Mouse (Mus musculus) retina, adult 2 months (tissue): ENCODE data around the gene Ywhah.
"Not testable (repeated sequence)": the region's sequence is repeated elsewhere in the genome, so short reads cannot be mapped to it uniquely, and the experiment has no call there.

Experiments used
- DNase-seq: peaks from one replicate; pipeline ENCODE4 v3.0.0-alpha.2; 2012; ENCODE audit warnings: low read depth, low spot score

The Ywhah gene

DNA sequence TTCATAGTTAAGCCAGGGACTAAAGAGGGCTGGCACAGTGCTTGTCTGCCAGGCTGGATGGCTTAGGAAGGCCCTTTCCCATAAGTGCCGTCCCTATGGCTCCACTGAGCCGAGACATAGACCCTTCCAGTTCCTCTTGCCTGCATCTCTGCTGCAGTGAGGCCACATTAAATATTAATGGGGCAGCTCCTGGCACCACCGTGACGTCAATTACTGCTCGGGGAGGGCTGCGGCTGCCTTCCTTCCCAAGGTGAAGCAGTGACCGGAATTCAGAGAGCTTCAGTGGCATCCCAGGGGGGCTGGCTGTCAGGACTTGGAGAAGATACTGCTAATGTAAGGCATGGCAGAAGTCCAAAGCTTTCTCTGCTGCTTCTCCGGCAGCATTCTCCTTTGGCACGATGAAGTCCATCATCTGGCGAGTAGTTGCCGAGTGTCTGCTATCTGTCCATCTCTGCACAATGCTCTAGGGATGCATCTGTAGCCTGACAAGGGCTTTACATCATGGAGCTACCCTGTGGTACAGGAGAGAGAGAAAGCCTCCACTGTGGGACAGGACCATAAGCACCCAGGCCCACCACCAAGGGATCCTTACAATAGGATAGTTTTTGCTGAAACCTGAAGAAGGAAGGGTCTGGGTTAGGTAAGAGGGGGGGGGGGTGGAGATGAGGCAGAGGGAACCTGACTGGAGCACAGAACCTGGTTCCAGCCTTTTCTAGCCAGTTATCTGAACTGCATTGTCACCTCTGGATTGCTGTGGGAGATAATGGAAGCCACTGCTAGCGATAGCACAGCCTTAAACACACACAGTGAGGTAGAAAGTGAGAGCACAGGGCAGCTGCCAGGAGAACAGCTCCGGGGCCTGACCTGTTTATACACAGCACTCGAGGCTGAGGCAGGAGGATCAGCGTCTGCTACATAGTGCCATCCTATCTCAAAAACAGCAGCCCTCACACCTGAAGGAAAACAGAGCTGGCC lies 7.2 kb upstream of the Ywhah start:
- DNase-seq = no peak

DNA sequence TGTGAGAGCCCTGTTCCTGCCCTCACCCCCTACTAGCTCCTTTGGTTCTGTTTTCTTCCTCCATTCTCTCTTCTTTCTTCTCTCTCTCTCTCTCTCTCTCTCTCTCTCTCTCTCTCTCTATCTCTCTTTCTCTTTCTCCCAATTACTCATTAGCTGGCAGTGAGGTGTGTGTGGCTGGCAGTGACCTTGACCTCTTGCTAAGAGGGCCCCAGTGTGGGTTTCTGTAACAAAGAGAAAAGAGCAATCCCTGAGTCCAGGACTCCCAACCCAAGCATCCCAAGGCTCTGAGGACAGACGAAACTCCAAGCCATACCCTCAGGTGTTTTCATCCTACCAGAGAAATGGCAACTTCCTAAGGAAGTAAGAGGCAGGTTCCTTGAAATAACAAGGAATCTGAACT lies 4.5 kb upstream of the Ywhah start:
- no peak for DNase-seq

DNA sequence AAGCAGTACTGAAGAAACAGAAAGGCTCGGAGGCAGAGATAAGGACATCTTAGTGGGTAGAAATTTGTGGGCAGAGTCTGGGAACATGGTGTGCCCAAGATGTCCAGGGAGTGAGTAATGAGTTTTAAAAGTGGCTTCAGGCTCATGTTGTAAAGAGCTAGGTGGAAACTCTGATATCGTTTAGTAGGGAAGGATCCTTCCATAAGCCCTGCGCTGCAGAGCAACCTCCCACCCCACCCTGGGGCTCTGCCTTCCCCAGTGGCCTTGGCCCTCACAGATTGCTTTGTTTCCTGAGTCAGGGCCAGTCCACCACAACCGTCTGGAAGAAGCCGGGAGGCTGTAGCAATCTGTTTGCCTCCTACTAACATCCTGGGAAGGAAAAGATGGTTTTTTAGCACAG lies 3.0 kb upstream of the Ywhah start:
- DNase-seq = no peak

DNA sequence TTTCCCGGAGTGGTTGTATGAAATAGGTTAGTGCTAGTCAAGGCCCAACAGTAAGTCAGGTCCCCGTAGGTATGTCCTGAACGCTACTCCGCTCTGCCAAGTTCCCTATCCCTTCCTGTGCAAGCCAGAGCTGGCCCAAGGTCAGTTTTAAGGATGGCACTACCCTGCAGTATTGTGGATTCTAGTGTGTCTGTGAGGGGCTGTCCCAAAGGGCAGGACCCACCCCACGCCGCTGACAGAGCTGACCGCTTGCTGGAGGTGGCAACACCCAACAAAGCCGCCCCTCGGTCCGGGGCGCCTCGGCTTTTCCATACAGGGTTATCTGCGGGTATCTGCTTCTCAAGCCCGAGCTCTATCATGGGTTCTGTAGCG lies 441 bp upstream of the Ywhah start:
- no peak for DNase-seq

DNA sequence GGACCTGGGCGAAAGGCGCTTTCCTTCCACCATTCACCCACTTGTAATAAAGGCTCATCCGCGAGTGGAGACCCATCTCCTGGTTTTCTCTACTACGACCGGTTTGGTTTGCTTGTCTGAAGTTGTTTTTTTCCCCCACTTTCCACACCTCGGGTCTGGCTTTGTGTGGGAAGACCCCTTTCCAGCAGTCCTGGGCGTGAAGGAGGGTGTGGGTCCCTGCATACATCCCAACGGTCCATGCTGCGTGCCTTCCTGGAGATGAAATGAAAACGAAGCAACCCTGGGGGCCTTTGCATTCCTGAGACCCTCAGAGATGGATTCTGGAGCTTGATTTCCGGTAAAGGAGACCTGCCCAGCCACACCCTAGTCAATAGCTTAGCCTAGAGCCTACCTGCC lies 808 bp downstream of the Ywhah start:
- no peak for DNase-seq

DNA sequence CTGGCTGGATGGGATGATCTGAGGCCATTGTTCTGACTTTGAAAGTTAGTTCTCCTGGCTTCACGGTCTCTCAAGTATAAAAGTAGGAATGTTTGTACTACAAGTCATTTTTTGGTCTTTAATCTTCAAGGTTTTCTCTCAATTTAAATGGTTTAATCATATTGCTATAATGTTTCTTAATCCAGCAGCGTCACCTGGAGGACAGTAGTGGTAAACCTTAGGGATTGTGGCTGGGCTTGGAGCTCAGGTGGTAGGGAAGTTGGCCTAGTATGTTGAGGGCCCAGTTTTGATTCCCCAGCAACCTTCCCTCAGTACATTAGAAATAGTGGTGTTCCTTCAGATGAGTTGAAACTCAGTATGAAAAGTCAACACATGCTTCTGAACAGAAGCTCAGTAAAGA lies 3.0 kb downstream of the Ywhah start:
- no peak for DNase-seq

DNA sequence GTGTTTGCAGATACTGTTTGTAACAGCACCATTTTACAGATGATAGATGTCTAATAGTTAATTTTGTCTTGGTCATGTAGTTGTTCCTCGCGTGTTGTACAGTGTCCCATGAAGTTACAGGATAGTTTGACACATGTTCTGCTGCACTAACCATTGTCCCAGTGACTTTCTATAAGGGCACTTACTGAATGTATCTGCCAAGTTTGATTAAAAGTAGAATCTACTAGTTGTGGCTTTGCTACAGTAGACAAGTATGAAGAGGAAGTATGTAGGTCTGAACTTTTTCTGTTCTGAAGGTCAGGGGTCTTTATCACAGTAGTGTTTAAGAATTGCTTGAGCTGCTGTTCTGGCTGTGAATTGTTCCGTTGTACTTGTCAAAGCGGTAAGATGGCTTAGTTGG lies 4.7 kb downstream of the Ywhah start:
- no peak for DNase-seq

DNA sequence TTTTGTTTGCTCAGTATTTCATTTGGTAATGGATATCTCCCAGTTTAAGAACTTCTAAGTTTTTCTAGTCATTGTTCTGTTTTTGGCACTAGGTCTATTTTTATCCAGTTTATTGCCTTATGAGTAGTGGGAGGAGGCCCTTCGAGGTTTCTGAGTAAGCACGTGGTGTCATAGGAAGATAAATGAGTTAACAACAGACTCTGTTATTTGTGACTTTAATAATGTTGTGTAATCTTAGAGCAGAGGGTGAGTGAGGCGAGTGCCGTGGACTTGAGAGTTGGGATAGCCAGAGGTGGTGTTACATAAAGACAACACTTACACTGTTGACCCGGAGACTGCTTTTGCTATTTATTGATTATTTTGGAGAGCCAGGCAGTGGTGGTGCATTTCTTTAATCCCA lies 5.9 kb downstream of the Ywhah start:
- no peak for DNase-seq

DNA sequence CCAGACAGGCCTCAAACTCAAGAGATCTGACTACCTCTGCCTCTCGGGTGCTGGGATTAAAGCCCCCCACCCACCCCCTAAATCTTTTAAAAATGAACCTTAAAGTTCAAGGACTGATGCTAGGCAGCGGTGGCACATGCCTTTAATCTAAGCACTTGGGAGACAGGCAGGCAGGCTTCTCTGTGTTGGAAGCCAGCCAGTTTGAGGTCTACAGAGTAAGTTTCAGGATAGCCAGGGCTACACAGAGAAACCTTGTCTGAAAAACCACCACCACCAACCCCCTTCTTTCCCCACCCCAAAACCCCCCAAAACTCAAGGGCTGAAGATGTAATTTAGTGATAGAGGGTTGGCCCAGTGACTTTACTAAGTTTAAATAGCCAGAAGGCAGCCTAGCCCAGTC lies 10.0 kb downstream of the Ywhah start:
- DNase-seq = no peak

DNA sequence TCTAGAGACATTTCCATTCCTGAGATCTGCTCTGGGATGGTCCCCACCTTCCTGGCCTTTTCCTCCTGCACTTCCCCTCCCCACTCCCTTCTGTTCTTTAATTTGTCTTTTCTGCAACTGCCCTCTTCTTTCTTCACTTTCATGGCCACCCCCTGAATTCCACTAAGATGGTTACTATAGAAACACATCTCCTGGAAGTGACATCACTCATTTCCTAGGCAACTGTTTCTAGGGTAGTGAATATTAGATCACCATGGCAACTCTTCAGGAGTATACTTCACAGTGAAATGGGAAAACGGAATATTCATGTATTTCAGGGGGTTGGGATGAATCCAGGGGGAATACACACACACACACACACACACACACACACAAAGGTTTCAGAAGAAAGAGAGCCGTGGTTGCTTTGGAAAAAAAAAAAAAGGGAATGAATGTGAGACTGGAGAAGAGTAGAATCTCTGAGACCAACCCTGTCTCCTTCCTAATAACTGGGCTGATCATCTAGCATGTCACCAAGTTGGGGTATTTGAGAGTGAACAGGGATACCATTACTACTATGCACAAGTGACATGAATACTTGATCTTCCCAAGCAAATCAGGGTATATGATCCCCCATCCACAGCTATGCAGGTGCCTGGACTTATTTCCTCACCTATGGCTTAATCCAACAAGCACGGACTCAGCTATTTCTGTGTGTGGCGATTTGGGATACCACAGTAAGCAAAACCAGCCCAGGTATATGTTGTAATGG lies 12.0 kb downstream of the Ywhah start:
- no peak for DNase-seq

DNA sequence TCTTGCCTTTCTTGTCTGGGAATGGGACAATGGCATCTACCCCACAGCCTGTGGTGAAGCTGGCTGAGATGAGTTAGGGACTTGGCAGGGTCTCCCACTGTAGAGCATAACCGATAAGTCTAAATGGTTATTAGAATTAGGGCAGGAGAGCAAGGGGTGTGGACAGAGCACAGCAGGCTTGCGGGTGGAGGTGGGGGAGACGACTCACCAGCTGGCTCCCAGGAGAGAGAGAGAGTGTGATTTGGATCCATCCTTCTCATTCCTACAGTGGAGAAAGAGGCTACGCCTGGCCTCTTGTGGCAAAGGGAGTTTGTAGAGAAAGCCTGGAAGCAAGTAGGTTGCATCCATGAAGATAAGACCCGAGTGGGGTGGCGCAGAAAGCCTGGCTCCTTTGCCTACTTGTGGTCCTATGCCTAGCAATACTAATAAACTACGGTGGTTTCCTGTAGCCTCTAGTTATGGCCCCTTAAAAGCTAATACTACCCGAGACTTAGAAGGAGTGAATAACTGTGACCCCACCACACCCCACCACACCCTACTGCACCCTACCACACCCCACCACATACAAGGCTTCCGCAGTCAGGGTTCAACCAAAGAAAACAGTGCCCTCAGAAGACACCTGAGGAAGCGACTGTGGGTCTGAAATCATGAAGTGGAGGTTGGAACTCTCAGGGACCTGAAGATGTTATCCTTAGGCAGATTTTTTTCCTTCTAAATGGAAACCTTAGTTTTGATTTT lies 13.6 kb downstream of the Ywhah start:
- DNase-seq = no peak

DNA sequence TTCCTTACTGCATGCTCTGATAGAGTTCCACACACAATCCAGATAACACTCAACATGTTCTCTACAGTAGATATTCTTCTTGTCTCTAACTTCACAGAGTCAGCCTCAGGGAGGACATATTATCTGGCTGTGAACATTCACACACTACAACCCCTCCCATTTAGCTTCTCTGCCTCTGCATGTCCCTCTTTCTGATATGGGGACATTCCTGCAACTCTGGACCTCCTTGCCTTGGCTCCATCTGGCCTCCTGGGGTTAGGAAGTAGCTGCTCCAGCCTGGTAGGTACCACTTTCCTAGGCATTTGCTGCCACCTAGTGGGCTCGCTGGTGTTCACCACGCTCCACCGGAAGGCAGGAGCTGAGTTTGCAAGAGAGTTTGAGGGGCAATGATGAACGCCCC lies 14.5 kb downstream of the Ywhah start:
- peak; percentile 61 for DNase-seq

DNA sequence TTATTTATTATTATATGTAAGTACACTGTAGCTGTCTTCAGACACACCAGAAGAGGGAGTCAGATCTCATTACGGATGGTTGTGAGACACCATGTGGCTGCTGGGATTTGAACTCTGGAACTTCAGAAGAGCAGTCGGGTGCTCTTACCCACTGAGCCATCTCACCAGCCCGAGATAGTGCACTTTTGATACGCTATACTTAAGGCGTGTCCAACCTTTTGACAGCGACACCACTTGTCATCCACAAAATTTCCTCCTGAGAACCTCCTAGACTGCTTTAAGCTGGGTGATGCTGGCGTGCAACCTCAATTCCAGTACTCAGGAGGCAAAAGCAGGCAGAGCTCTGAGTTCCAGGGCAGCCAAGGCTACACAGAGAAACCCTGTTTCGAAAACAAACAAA lies 15.0 kb downstream of the Ywhah start:
- DNase-seq = not testable (repeated sequence)

DNA sequence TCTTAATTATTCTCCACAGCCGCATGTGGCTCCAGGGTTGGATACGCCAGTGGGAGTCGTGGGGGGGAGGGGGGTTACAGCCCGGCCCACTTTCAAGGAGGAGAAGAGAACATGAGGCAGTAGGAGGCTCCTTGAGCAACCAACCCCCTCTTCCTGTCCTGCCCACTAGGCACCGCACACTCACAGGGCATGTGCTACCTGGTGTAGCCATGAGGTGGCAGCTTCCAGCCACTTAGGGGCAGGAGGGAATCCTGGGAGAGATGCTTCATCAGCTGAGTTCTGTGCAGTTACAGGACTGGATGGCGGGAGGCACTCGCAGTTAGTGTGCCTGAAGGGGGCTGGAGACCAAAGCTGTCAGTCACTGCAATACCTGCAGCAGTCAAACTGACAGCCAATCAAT lies 15.5 kb downstream of the Ywhah start:
- no peak for DNase-seq

DNA sequence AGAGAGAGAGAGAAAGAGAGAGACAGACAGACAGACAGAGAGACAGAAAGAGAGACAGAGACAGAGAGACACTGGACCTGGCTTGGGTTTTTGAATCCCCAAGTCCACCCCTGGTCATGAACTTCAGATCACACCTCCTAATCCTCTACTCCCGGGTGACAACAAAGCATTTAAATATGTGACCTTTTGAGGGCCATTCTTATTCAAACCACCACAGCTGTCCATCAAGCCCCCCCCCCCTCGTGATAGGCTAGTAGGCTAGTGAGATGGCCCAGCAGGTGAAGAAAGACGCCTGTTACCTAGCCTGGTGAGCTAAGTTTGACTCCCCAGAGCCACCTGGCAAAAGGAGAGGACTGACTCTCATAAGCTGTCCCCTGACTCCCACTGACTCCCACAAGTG lies 16.3 kb downstream of the Ywhah start:
- DNase-seq = no peak

DNA sequence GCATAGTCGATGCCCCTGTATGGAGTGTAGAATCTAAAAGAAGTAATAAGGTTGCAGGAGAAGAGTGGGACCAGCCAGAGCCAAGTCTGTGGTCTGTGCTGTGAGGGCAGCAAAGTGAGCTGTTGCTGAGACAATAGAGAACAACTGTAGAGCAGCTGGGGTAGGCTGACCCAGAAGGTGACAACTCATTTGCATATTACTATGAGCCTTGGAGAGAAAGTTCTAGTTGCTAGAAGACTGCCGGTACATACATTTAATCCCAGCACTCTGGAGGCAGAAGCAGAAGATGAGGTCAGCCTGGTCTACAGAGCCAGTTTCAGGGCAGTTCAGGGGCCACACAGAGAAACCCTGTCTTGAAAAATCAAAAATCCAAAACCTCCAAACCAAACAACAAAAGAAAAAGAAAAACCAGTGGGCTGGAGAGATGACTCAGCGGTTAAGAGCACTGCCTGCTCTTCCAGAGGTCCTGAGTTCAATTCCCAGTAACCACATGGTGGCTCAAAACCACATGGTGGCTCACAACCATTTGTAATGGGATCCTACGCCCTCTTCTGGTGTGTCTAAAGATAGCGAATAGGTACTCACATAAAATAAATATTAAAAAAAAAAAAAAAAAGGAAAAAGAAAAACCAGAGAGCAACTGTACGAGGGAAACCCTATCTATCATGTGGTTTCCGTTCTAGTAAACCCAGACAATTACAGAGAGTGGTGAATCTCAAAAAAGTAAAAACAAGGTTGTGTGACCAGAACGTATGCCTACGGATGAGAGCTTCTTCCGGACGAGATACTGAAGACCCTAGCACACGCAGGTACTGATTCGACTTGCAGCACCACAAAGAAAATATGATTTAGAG lies 20.3 kb downstream of the Ywhah start:
- no peak for DNase-seq

DNA sequence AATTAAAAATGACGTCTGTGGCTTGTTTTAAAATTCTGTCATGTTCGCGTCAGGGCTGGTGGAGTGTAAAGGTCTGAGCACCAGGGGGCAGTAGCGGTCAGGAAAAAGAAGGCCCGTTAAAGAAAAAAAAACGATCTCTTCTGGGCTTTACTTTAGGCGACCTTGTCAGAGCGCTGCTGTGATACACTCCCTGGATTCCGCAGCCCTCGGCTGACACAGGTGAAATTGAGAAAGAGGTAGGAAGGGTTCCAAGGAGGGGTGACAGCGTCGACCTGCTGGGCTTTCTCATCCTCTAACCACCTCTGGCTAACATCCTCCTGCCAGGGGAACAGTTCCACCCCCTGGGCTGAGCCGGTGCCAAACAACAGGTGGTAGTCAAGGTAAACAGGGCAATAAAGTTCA lies 20.9 kb downstream of the Ywhah start:
- DNase-seq = peak; percentile 30

DNA sequence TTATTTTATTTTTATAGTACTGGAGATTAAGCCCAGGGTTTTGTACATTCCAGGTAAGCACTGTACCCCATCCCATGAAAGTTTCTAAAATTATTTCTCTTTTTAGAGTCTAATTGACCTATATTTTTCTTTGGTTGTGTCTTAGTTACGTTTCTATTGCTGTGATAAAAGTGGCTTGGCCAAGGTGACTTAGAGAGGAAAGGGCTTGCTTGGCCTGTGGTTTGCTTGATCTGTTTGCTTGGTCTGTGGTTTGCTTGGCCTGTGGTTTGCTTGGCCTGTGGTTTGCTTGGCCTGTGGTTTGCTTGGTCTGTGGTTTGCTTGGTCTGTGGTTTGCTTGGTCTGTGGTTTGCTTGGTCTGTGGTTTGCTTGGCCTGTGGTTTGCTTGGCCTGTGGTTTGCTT lies 22.1 kb downstream of the Ywhah start:
- DNase-seq = not testable (repeated sequence)

DNA sequence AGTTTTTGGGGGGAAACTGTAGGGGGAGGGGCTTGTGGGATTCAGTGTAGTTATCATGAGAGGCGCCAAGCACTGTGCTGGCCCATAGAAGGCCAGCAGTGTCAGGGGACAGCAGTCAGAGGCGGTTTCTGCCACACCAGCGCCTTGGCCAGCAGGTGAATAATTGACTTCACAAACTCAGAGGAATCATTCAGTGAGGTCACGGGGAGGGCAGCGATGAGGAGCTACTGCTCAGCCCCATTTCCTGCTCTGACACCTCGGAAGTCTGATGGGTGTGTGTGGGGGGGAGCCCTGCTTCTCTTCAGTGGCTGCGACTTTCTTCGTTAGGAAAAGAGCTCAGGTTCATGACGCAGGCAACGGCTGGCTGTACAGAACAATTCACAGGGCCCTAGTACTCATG lies 24.8 kb downstream of the Ywhah start:
- no peak for DNase-seq

DNA sequence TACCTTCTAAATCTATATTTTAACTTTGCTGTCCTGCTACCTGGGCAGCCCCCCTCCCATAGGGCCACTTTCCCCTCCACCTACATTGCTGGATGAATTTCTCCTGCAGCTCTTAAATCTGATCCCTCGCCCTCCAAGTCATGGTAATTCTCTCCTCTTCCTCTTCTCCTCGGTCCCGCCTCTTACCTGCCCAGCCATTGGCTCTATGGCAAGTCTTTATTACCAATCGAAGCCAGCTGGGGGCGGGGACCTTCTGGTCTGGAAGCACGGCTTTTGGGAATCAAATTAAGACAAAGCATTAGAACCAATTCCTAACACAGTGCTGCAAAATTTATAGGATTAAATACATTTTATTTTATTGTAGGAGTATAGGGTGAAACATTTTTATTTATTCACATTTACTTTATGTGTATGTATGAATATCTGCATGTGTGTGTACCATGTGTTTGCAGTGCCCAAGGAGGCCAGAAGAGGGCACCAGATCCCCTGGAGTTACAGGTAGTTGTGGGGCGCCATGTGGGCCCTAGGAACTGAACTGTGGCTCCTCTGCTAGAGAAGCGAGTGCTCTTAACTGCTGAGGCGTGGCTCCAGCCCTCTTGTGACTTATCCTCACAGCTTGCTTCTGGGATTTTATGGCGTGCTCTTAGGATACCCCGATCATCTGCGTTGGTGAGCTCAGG lies 26.2 kb downstream of the Ywhah start:
- DNase-seq = no peak

DNA sequence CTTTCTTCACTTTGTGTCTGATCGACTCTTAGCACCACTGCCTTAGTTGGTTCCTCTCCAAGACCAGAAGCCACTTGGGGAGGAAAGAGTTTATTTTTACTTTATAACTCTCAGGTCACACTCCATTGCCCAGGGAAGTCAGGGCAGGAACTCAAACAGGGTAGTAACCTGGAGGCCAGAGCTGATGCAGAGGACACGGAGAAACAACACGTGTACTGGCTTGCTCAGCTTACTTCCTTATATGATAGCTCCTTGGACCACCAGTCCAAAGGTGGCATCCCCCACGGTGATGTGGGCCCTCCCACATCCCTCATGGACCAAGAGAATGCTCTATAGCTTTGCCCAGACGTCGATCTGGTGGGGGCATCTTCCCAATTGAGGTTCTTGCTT lies 26.7 kb downstream of the Ywhah start:
- no peak for DNase-seq
